Mouse (Mus musculus) midbrain, postnatal 0 days (tissue): Measurements from ENCODE around the gene Sars2. TPM values are rescaled to one million over a fixed set of nuclear protein-coding genes. Genes with fewer than 3 reads are reported as not detected.

Experiments used
- ATAC-seq: fragments of 200-750 bp; cut with Nextera tagmentation; 2 replicates; pipeline ENCODE4 v1.8.0; 2017; ENCODE audit warnings: moderate number of reproducible peaks, mild to moderate bottlenecking, moderate TSS enrichment, moderate library complexity; ENCODE audit not compliant: low FRiP score
- DNase-seq: peaks from one replicate; pipeline ENCODE4 v3.0.0-alpha.2; 2015; ENCODE audit warnings: low spot score
- H3K27ac ChIP-seq: fragments of 300-500 bp; sonication (generic); 2 replicates; pipeline ENCODE4 v1.5.1; 2014; ENCODE audit warnings: low read depth, mild to moderate bottlenecking, low read length, mixed read lengths
- H3K27me3 ChIP-seq: fragments of 300-500 bp; sonication (generic); 2 replicates; pipeline ENCODE4 v1.6.1; 2014; ENCODE audit warnings: low read length, control low read depth, mixed read lengths; ENCODE audit not compliant: insufficient read depth
- H3K36me3 ChIP-seq: fragments of 300-500 bp; sonication (generic); 2 replicates; pipeline ENCODE4 v1.6.1; 2014; ENCODE audit warnings: low read length, control low read depth, mixed read lengths; ENCODE audit not compliant: insufficient read depth
- H3K4me1 ChIP-seq: fragments of 300-500 bp; sonication (generic); 2 replicates; pipeline ENCODE4 v1.6.1; 2014; ENCODE audit warnings: mild to moderate bottlenecking, control low read depth, antibody characterized with exemption, low read length, mixed read lengths; ENCODE audit not compliant: insufficient read depth
- H3K4me2 ChIP-seq: fragments of 300-500 bp; sonication (generic); 2 replicates; pipeline ENCODE4 v1.6.1; 2014; ENCODE audit warnings: low read depth, mild to moderate bottlenecking, low read length, mixed read lengths; ENCODE audit not compliant: poor library complexity, severe bottlenecking
- H3K4me3 ChIP-seq: fragments of 300-500 bp; sonication (generic); 2 replicates; pipeline ENCODE4 v1.5.1; 2014; ENCODE audit warnings: low read depth, mild to moderate bottlenecking, low read length, moderate library complexity
- H3K9ac ChIP-seq: fragments of 300-500 bp; sonication (generic); replicated peaks from 2 replicates; pipeline ENCODE4 v1.6.1; 2014; ENCODE audit warnings: mild to moderate bottlenecking, low read length, moderate library complexity, mixed read lengths; ENCODE audit not compliant: poor library complexity, severe bottlenecking
- H3K9me3 ChIP-seq: fragments of 300-500 bp; sonication (generic); 2 replicates; pipeline ENCODE4 v1.6.1; 2016; ENCODE audit warnings: low read length, control low read depth
- CTCF ChIP-seq: IDR thresholded peaks from 2 replicates; pipeline ENCODE4 v1.5.1; 2016; ENCODE audit warnings: antibody characterized with exemption, mild to moderate bottlenecking
- WGBS: fragments of 180-500 bp; shearing (Covaris S2); extraction: QIAGEN DNeasy Blood & Tissue Kit; methylation state at CpG from one replicate; pipeline ENCODE4 v1.1.7; 2014; 5-methylcytosine and 5-hydroxymethylcytosine counted together
- polyA plus RNA-seq: library from polyadenylated mRNA; unstranded; fragments of >200 nt; fragmentation: Nextera tagmentation; extraction: Ambion mirVana; gene quantifications from 2 replicates; pipeline ENCODE4 v1.2.1, GENCODE M21; 2015
- total RNA-seq: library from RNA; depleted of rRNA; stranded (reverse); fragments of >200 nt; gene quantifications from 2 replicates; pipeline ENCODE4 v1.2.3, GENCODE M21; 2014; rRNA removed

The Sars2 gene
- total RNA-seq (17.8 and 18.6 TPM in 2 replicates), polyA plus RNA-seq (16.2 and 19.3 TPM in 2 replicates)

DNA sequence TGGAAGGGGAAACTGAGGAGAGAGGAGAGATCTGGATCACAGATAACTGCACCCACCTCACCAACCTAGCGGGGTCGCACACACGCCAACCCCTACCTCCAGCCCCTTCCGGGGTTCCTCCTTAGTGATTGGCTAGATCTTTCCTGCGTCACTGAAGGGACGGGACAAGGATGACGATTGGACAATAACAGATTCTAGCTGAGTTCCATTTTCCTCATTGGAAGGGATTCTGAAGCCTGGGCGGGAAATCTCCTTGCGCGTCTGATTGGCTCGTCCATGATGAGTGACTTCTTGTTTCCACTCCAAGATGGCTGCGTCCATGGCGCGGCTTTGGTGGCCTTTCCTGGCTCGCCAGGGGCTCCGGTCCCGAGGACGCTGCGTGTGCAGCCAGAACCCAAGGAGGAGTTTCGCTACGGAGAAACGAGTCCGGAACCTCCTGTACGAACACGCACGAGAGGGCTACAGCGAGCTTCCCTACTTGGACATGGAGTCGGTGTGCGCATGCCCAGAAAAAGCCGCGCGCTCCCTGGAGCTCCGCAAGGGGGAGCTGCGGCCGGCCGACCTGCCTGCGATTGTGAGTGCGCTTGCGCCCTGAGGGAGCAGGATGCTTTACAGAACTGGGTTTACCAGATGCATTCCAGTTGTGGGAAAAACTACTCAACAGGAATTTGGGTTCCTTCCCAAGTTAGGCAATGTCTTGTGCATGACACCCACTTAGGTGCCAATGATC, at the start of gene Sars2, which contains the start of gene Mrps12:
Gene Sars2 (plus strand): TSS at position 284 of the 730 bp plus-strand sequence.
Gene Mrps12 (minus strand): TSS at position 112 of the 730 bp plus-strand sequence.
- Histone ChIP-seq H3K4me1 (peaks cover 9% of the 10 kb centered on the region; the same call in 1 of the 2 replicates), H3K27ac (peak within 1 kb of the TSS; percentile 75), H3K9ac (peak within 1 kb of the TSS; percentile 76), H3K4me2 (peak within 1 kb of the TSS; percentile 91), H3K27me3 (no peaks in the 10 kb centered on the region), H3K4me3 (peak within 1 kb of the TSS; percentile 47), H3K9me3 (no peaks in the 10 kb centered on the region), H3K36me3 (peaks cover 18% of the 10 kb centered on the region; the same call in 1 of the 2 replicates)
- peak; percentile 95 for TF ChIP-seq CTCF
- ATAC-seq (peak; percentile 98), DNase-seq (peak; percentile 99)
- WGBS, result under 1% methylated on average over 39 of the region's 39 CpGs

DNA sequence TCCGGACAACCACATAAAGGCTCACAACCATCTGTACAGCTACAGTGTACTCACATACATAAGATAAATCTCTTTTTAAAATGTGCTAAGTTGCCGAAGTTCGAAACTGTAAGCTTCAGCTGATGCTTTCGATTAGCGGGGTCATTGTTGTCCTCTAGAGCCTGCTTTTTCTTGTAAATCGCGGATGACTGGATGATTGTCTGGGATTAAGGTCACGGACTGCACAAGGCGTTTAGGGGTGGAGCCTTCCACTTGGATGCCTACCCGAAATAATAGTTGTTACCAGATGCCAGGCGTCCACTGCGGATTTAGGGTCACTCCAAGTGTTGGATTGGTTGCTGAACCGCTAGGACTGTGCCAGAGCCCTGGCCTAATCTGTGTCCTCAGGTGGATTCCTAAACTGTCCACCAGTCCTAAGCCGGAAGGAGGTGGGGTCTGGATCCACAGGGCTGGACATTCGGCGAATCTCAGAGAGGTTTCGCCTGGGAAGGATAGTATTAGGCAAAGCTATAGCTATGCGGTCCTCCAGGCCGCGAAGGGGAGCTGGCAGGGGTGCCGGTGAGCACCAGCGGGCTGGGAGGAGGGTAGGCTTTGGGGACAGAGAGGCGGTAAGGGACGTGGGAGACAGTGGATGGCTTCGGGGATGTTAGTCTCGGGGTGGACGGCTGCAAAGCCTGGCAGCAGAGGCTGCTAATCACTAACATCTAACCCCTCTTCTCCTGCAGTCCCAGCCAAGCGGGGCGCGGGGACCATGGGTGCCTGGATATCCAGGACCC, 49.1 kb upstream of the Sars2 start, which contains the start of gene Fbxo27:
Gene Fbxo27 (plus strand): TSS at position 305 of the 776 bp plus-strand sequence.
- Histone ChIP-seq H3K36me3 (0 out of 2 replicates have a peak, but pooled peaks cover 4% of the 10 kb centered on the region), H3K4me2 (peak within 1 kb of the TSS; percentile 73), H3K9ac (peak within 1 kb of the TSS; percentile 76), H3K4me1 (no peaks in the 10 kb centered on the region), H3K27me3 (no peaks in the 10 kb centered on the region), H3K4me3 (peak within 1 kb of the TSS; percentile 55), H3K27ac (peak within 1 kb of the TSS; percentile 51), H3K9me3 (no peaks in the 10 kb centered on the region)
- peak; percentile 19; the same call in 1 of the 2 replicates for TF ChIP-seq CTCF
- ATAC-seq, result peak; percentile 81
- WGBS, result 26% methylated on average over 26 of the region's 30 CpGs
- peak; percentile 48 for DNase-seq

- peak; percentile 87 for ATAC-seq
- Histone ChIP-seq H3K4me1 (no peaks in the 10 kb centered on the region), H3K27me3 (no peaks in the 10 kb centered on the region), H3K9ac (peak overlapping the region; percentile 76), H3K4me2 (peak overlapping the region; percentile 73), H3K4me3 (peak overlapping the region; percentile 55), H3K36me3 (peaks cover 10% of the 10 kb centered on the region; the same call in 1 of the 2 replicates), H3K27ac (peak overlapping the region; percentile 51), H3K9me3 (no peaks in the 10 kb centered on the region)
- DNase-seq, result peak; percentile 94
- TF ChIP-seq CTCF, result peak; percentile 40
- 1% methylated on average over 36 of the region's 38 CpGs for WGBS
Measured at GRCm38 (mm10) chr7:28693321-28693966, 48.3 kb upstream of the Sars2 start.

- H3K9ac ChIP-seq, result no peak overlapping the region
- no peak overlapping the region for H3K27ac ChIP-seq
- DNase-seq, result peak; percentile 9
- H3K36me3 ChIP-seq, result peaks cover 10% of the 10 kb centered on the region; the same call in 1 of the 2 replicates
- no peaks in the 10 kb centered on the region for H3K4me1 ChIP-seq
- H3K4me3 ChIP-seq, result peak overlapping the region; percentile 55; the same call in 1 of the 2 replicates
- no peaks in the 10 kb centered on the region for H3K9me3 ChIP-seq
- 12% methylated on average over 14 of the region's 14 CpGs for WGBS
- no peak for ATAC-seq
- TF ChIP-seq CTCF, result no peak
- H3K4me2 ChIP-seq, result peak overlapping the region; percentile 73; the same call in 1 of the 2 replicates
- no peaks in the 10 kb centered on the region for H3K27me3 ChIP-seq
Measured at GRCm38 (mm10) chr7:28694423-28694822, 47.4 kb upstream of the Sars2 start.

DNA sequence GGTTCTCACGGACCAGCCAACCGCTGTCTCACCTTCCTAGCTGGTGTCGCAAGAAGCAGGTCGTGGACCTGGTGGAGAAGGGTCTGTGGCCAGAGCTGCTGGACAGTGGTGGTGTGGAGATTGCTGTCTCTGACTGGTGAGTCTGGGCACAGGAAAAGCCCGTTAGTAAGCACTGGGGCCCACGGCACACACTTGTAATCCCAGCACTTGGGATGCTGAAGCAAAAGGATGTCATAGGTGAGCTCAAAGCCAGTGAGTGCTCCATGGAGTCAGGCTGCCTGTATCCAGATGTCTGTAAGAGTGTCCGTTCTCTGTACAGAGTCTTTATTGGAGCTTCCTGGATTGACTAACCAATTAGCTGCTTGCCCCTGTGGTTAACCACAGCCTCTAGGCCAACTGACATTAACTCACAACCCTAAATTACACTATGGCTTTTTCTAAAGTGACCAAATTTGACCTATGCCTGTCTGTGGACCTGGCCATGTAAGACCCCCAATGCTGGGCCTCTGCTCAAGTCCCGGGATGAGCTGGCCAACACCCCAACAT, 46.8 kb upstream of the Sars2 start:
- no peak overlapping the region for H3K9ac ChIP-seq
- H3K4me3 ChIP-seq, result no peak overlapping the region
- H3K4me2 ChIP-seq, result no peak overlapping the region
- ATAC-seq, result no peak
- peaks cover 10% of the 10 kb centered on the region; the same call in 1 of the 2 replicates for H3K36me3 ChIP-seq
- TF ChIP-seq CTCF, result no peak
- H3K9me3 ChIP-seq, result no peaks in the 10 kb centered on the region
- no peak for DNase-seq
- WGBS, result 73% methylated on average over 8 of the region's 8 CpGs
- no peak overlapping the region for H3K27ac ChIP-seq
- no peaks in the 10 kb centered on the region for H3K4me1 ChIP-seq
- H3K27me3 ChIP-seq, result no peaks in the 10 kb centered on the region
